Mouse (Mus musculus) liver, embryonic 15.5 days (tissue): Measurements from ENCODE around the gene Camsap1. TPM values are rescaled to one million over a fixed set of nuclear protein-coding genes. Genes with fewer than 3 reads are reported as not detected.

ENCODE experiments used
- ATAC-seq: fragments of 200-750 bp; cut with Nextera tagmentation; 2 replicates; pipeline ENCODE4 v1.8.0; 2017; ENCODE audit warnings: moderate number of reproducible peaks, mild to moderate bottlenecking, moderate library complexity; ENCODE audit not compliant: insufficient read depth
- H3K27ac ChIP-seq: fragments of 300-500 bp; sonication (generic); replicated peaks from 2 replicates; pipeline ENCODE4 v1.5.1; 2015; ENCODE audit warnings: mild to moderate bottlenecking, inconsistent platforms
- H3K27me3 ChIP-seq: fragments of 300-500 bp; sonication (generic); 2 replicates; pipeline ENCODE4 v1.6.1; 2015; ENCODE audit warnings: mild to moderate bottlenecking, inconsistent platforms
- H3K36me3 ChIP-seq: fragments of 300-500 bp; sonication (generic); replicated peaks from 2 replicates; pipeline ENCODE4 v1.6.1; 2015; ENCODE audit warnings: moderate library complexity, mild to moderate bottlenecking, inconsistent platforms
- H3K4me1 ChIP-seq: fragments of 300-500 bp; sonication (generic); replicated peaks from 2 replicates; pipeline ENCODE4 v1.6.1; 2015; ENCODE audit warnings: inconsistent platforms
- H3K4me2 ChIP-seq: fragments of 300-500 bp; sonication (generic); 2 replicates; pipeline ENCODE4 v1.6.1; 2015; ENCODE audit warnings: moderate library complexity, mild to moderate bottlenecking, inconsistent platforms
- H3K4me3 ChIP-seq: fragments of 300-500 bp; sonication (generic); replicated peaks from 2 replicates; pipeline ENCODE4 v1.5.1; 2015; ENCODE audit warnings: mild to moderate bottlenecking, inconsistent platforms
- H3K9ac ChIP-seq: fragments of 300-500 bp; sonication (generic); 2 replicates; pipeline ENCODE4 v1.6.1; 2015; ENCODE audit warnings: moderate library complexity, mild to moderate bottlenecking, inconsistent platforms
- H3K9me3 ChIP-seq: fragments of 300-500 bp; sonication (generic); replicated peaks from 2 replicates; pipeline ENCODE4 v1.6.1; 2016; ENCODE audit warnings: inconsistent platforms
- WGBS: fragments of 180-500 bp; shearing (Covaris S2); methylation state at CpG from one replicate; pipeline ENCODE4 v1.1.7; 2015; ENCODE audit warnings: mixed read lengths; ENCODE audit not compliant: insufficient replicate concordance; 5-methylcytosine and 5-hydroxymethylcytosine counted together
- polyA plus RNA-seq: library from polyadenylated mRNA; unstranded; fragments of >200 nt; fragmentation: Nextera tagmentation; extraction: Ambion mirVana; gene quantifications from 2 replicates; pipeline ENCODE4 v1.2.1, GENCODE M21; 2015

Gene Camsap1
- polyA plus RNA-seq, 1 experiment from 2014 or later = 4.9 TPM

- H3K4me1 ChIP-seq = peaks cover 69% of the 10 kb centered on the region
- WGBS = 56% methylated on average over 1 of the region's 1 CpGs
- no peaks in the 10 kb centered on the region for H3K9me3 ChIP-seq
- H3K9ac ChIP-seq = peak overlapping the region; percentile 72
- peaks cover 99% of the 10 kb centered on the region for H3K36me3 ChIP-seq
- no peak for ATAC-seq
- H3K4me2 ChIP-seq = peak overlapping the region; percentile 80
- peak overlapping the region; percentile 99 for H3K27ac ChIP-seq
- no peaks in the 10 kb centered on the region for H3K27me3 ChIP-seq
- H3K4me3 ChIP-seq = peak overlapping the region; percentile 63
Observed at GRCm38 (mm10) chr2:26011420-26011819, 28.3 kb upstream of the Camsap1 start.

GRCm38 (mm10) chr2:26002001-26002400 lies 18.9 kb upstream of the Camsap1 start:
- H3K27ac ChIP-seq = no peak overlapping the region
- H3K4me3 ChIP-seq = no peak overlapping the region
- peaks cover 28% of the 10 kb centered on the region for H3K4me1 ChIP-seq
- H3K9me3 ChIP-seq = no peaks in the 10 kb centered on the region
- no peaks in the 10 kb centered on the region for H3K27me3 ChIP-seq
- H3K9ac ChIP-seq = no peak overlapping the region
- ATAC-seq = no peak
- H3K4me2 ChIP-seq = no peak overlapping the region
- 91% methylated on average over 2 of the region's 2 CpGs for WGBS
- peaks cover 100% of the 10 kb centered on the region for H3K36me3 ChIP-seq

DNA sequence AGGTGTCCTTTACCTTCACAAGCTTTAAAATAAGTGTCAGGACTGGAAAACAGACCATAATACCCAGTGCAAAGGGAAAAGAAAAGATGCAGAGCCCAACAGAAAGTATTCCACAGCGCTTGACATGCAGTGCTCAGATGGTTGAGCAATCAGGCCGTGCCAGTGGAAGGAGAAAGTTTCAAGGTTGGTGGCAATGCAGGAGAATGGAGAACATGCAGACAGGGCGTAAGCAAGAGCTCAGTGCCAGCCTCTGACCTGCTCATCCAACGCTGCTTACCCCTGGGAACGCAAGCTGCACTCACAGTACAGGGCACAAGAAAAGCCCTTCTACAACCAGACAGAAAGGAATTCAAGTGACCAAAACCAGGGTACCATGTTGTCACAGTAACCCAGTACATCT lies 18.1 kb upstream of the Camsap1 start:
- Histone ChIP-seq H3K4me1 (peaks cover 28% of the 10 kb centered on the region), H3K9ac (no peak overlapping the region), H3K27ac (no peak overlapping the region), H3K4me3 (no peak overlapping the region), H3K9me3 (no peaks in the 10 kb centered on the region), H3K4me2 (no peak overlapping the region), H3K36me3 (peaks cover 100% of the 10 kb centered on the region), H3K27me3 (no peaks in the 10 kb centered on the region)
- 91% methylated on average over 5 of the region's 5 CpGs for WGBS
- ATAC-seq = no peak

- H3K4me1 ChIP-seq = peaks cover 15% of the 10 kb centered on the region
- H3K36me3 ChIP-seq = peaks cover 90% of the 10 kb centered on the region
- H3K9me3 ChIP-seq = no peaks in the 10 kb centered on the region
- no peaks in the 10 kb centered on the region for H3K27me3 ChIP-seq
- H3K27ac ChIP-seq = no peak overlapping the region; the same call in 1 of the 2 replicates
- H3K4me2 ChIP-seq = no peak overlapping the region
- no peak overlapping the region for H3K9ac ChIP-seq
- ATAC-seq = no peak
- 87% methylated on average over 3 of the region's 3 CpGs for WGBS
- no peak overlapping the region for H3K4me3 ChIP-seq
Observed at GRCm38 (mm10) chr2:25997716-25998115, 14.6 kb upstream of the Camsap1 start.

GRCm38 (mm10) chr2:25994791-25995190 lies 11.7 kb upstream of the Camsap1 start:
- no peak for ATAC-seq
- Histone ChIP-seq H3K4me1 (peaks cover 21% of the 10 kb centered on the region), H3K27ac (no peak overlapping the region), H3K4me3 (no peak overlapping the region), H3K9me3 (no peaks in the 10 kb centered on the region), H3K27me3 (no peaks in the 10 kb centered on the region), H3K4me2 (no peak overlapping the region), H3K36me3 (peaks cover 61% of the 10 kb centered on the region), H3K9ac (no peak overlapping the region)
- WGBS = 90% methylated on average over 3 of the region's 3 CpGs

- H3K27ac ChIP-seq = no peak overlapping the region
Observed at GRCm38 (mm10) chr2:25992285-25992684, 9.2 kb upstream of the Camsap1 start.

GRCm38 (mm10) chr2:25989651-25990050 lies 6.6 kb upstream of the Camsap1 start:
- Histone ChIP-seq H3K9me3 (no peaks in the 10 kb centered on the region), H3K36me3 (peaks cover 9% of the 10 kb centered on the region; the same call in 1 of the 2 replicates), H3K27ac (no peak overlapping the region), H3K4me2 (no peak overlapping the region), H3K4me1 (peaks cover 15% of the 10 kb centered on the region), H3K27me3 (peaks cover 5% of the 10 kb centered on the region), H3K9ac (no peak overlapping the region), H3K4me3 (no peak overlapping the region)
- 60% methylated on average over 1 of the region's 1 CpGs for WGBS
- no peak for ATAC-seq

More at GRCm38 (mm10) chr2:25992285-25992684, 9.2 kb upstream of the Camsap1 start:
- H3K9ac ChIP-seq = no peak overlapping the region
- no peaks in the 10 kb centered on the region for H3K9me3 ChIP-seq
- H3K27me3 ChIP-seq = no peaks in the 10 kb centered on the region; the same call in 1 of the 2 replicates
- H3K4me2 ChIP-seq = no peak overlapping the region
- 73% methylated on average over 2 of the region's 2 CpGs for WGBS
- no peak for ATAC-seq
- H3K4me3 ChIP-seq = no peak overlapping the region
- peaks cover 36% of the 10 kb centered on the region for H3K36me3 ChIP-seq
- H3K4me1 ChIP-seq = peaks cover 15% of the 10 kb centered on the region

- no peak for ATAC-seq
- Histone ChIP-seq H3K4me2 (no peak overlapping the region), H3K4me1 (peaks cover 20% of the 10 kb centered on the region), H3K4me3 (no peak overlapping the region), H3K9me3 (no peaks in the 10 kb centered on the region), H3K27me3 (peaks cover 5% of the 10 kb centered on the region), H3K27ac (no peak overlapping the region), H3K36me3 (no peaks in the 10 kb centered on the region), H3K9ac (no peak overlapping the region)
- 61% methylated on average over 6 of the region's 6 CpGs for WGBS
Observed at GRCm38 (mm10) chr2:25987817-25988216, 4.7 kb upstream of the Camsap1 start.

DNA sequence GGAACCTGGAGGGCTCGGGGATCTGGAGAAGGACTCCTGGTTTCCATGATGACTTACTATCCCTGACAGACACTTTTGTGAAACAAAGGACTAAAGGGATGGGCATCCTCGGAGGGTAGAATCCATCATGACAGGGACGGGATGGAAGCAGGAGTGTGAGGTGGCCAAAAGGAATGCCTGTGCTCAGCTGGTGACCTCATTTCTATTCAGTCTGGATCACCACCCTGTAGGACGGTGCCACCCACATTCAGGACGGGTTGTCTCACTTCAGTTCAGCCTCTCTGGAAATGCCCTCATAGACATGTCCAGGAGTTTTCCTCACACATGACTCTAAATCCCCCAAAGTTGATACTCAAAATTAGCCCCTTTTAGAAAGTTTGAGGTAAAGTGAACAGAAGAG lies 3.5 kb upstream of the Camsap1 start:
- no peak for ATAC-seq
- Histone ChIP-seq H3K27ac (no peak overlapping the region), H3K27me3 (peaks cover 5% of the 10 kb centered on the region), H3K4me1 (peaks cover 16% of the 10 kb centered on the region), H3K9ac (no peak overlapping the region), H3K4me2 (no peak overlapping the region), H3K9me3 (no peaks in the 10 kb centered on the region), H3K36me3 (no peaks in the 10 kb centered on the region), H3K4me3 (no peak overlapping the region)
- WGBS = 64% methylated on average over 5 of the region's 5 CpGs

DNA sequence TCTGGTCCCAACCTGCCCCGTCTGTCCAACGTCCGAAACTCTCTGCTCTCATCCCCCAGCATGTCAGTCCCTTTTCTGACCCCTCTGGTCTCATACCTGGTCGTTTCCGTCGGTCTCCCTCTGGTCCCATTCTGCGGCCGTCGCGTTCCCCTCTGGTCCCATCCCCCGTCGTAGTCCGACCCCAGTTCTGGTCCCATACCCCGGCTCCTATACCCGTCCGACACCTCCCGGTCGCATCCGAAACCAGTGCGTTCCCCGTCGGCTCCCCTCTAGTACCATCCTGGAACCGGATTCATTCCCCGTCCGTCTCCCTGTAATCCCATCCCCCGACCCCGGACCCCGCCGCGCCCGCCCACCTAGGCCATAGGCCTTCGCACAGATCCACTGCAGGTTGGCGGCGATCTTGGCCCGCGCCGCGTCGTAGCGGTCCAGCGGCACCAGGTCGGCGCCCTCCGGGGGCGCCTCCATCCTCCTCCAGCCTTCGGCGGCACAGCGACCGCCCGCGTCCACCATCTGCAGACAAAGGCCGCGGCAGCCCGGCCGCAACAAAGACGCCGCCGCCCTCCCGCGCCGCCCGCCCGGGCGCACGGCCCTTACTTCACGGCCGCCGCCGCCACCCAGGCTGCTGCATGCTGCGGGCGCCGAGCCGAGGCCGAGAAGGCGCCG lies 523 bp downstream of the Camsap1 start:
- Histone ChIP-seq H3K9ac (peak overlapping the region; percentile 97), H3K27me3 (peaks cover 5% of the 10 kb centered on the region), H3K4me2 (peak overlapping the region; percentile 95), H3K9me3 (no peaks in the 10 kb centered on the region), H3K36me3 (no peaks in the 10 kb centered on the region), H3K4me1 (peaks cover 56% of the 10 kb centered on the region), H3K27ac (peak overlapping the region; percentile 89), H3K4me3 (peak overlapping the region; percentile 94)
- under 1% methylated on average over 76 of the region's 76 CpGs for WGBS
- no peak; the same call in none of the 2 replicates for ATAC-seq

- peak overlapping the region; percentile 95 for H3K4me2 ChIP-seq
- peak overlapping the region; percentile 89 for H3K27ac ChIP-seq
- no peak for ATAC-seq
- peaks cover 56% of the 10 kb centered on the region for H3K4me1 ChIP-seq
- H3K9me3 ChIP-seq = no peaks in the 10 kb centered on the region
- H3K4me3 ChIP-seq = peak overlapping the region; percentile 94
- WGBS = 1% methylated on average over 16 of the region's 16 CpGs
- no peaks in the 10 kb centered on the region for H3K36me3 ChIP-seq
- peaks cover 5% of the 10 kb centered on the region for H3K27me3 ChIP-seq
- H3K9ac ChIP-seq = peak overlapping the region; percentile 97
Observed at GRCm38 (mm10) chr2:25982052-25982425, 1.0 kb downstream of the Camsap1 start.

DNA sequence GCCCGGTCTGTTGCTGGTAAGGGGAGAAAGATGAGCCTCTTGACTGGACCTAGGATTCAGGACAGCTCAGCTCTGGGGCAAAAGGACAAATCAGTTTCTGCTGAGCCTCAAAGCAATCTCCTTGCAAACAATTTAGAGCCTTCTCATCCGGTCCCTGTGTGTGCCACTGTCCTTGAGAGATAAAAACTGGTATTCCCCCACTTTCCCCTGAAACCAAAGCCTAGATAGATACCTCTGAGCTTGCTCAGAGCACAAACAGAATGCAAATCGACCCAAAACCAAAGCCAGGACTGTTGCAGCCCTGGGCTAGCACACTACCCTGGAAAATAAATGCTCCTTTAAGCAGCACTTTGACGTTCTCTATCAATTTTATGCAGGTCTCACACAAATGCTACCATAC lies 4.1 kb downstream of the Camsap1 start:
- Histone ChIP-seq H3K9me3 (no peaks in the 10 kb centered on the region), H3K4me3 (no peak overlapping the region), H3K4me1 (peaks cover 66% of the 10 kb centered on the region), H3K36me3 (no peaks in the 10 kb centered on the region), H3K9ac (no peak overlapping the region), H3K4me2 (no peak overlapping the region), H3K27ac (no peak overlapping the region), H3K27me3 (no peaks in the 10 kb centered on the region)
- ATAC-seq = no peak
- 52% methylated on average over 4 of the region's 4 CpGs for whole genome bisulfite sequencing
